Mouse (Mus musculus): ENCODE results near the gene Atf6. TPM values are rescaled to one million over a fixed set of nuclear protein-coding genes. Genes with fewer than 3 reads are reported as not detected.

The Atf6 gene
- polyA plus RNA-seq, 1 experiment from 2014 or later = 9.8 TPM

DNA sequence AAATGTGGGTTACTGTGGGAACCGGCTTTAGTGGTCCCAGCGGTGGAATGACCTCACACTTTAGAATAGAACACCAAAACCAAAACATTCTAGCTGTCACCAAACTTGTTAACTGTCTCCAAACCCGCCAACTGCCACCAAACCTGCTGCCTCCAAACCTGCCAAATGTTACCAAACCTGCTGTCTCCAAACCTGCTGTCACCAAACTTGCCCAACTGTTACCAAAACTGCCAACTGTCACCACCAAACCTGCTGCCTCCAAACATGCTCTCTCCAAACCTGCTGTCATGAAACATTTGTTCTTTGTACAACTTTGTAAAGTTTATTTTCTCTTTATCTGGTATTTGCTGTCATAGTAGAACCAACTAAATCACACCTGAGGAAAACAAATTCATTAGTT is 132.7 kb downstream of the Atf6 start:
- Histone ChIP-seq H3K9me3 (replicated peaks; ENCODE audit: control insufficient read depth, low read length) (no peaks in the 10 kb centered on the region), H3K27ac (ENCODE audit: low read length) (no peak overlapping the region), H3K4me3 (replicated peaks; ENCODE audit: low read length) (no peak overlapping the region), H3K4me2 (ENCODE audit: low read depth, low read length) (no peak overlapping the region), H3K27me3 (ENCODE audit: control insufficient read depth, insufficient read depth, low read length) (no peaks in the 10 kb centered on the region), H3K9ac (ENCODE audit: low read length) (no peak overlapping the region), H3K4me1 (ENCODE audit: control insufficient read depth, insufficient read depth, low read length) (no peaks in the 10 kb centered on the region), H3K36me3 (ENCODE audit: control insufficient read depth, insufficient read depth, low read length) (no peaks in the 10 kb centered on the region)
- WGBS = 72% methylated on average over 3 of the region's 3 CpGs
- no peak for ATAC-seq (ENCODE audit: insufficient read depth, low FRiP score)

- ATAC-seq (ENCODE audit: insufficient read depth, low FRiP score) = no peak
- no peak overlapping the region for H3K9ac ChIP-seq (ENCODE audit: low read length)
- H3K9me3 ChIP-seq (replicated peaks; ENCODE audit: control insufficient read depth, low read length) = no peaks in the 10 kb centered on the region
- H3K4me1 ChIP-seq (ENCODE audit: control insufficient read depth, insufficient read depth, low read length) = no peaks in the 10 kb centered on the region
- no peaks in the 10 kb centered on the region for H3K36me3 ChIP-seq (ENCODE audit: control insufficient read depth, insufficient read depth, low read length)
- no peaks in the 10 kb centered on the region for H3K27me3 ChIP-seq (ENCODE audit: control insufficient read depth, insufficient read depth, low read length)
- no peak overlapping the region for H3K27ac ChIP-seq (ENCODE audit: low read length)
- no peak overlapping the region for H3K4me3 ChIP-seq (replicated peaks; ENCODE audit: low read length)
- no peak overlapping the region for H3K4me2 ChIP-seq (ENCODE audit: low read depth, low read length)
- WGBS = 79% methylated on average over 2 of the region's 2 CpGs
Observed at GRCm38 (mm10) chr1:170732596-170732890, 135.0 kb downstream of the Atf6 start.

DNA sequence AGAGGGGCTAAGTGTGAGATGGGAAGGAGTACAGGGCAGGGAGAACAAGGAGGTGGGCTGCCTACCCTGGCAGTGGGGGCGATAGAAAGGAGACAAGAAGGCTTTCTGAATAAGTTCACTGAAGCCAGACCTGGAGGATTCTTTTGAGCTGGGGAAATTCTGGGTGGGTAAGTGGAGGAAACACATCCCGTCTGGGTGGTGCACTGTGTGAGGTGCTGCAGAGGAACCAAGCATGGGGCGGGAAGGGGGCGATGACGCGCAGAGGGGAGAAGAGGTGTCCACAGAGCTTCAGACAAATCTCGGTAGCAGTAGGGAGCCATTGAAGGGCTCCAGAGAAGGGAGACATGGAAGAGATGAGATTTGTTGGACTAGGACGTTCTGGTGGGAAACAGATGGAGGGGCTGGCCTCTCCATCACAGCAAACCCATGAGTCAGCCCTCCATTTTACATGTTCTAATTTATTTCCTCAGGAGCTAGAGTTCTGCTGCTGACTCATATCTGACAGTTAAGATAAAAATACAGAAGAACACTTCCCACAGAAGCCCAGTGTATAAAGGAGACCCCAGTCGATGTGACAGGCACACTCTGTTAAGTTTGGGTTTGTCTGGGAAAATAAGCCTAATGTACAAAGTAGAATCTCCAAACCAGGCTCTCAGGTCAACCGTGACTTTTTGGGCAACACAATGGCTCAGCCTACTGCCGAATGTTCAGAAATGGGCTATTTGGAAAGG is 135.5 kb downstream of the Atf6 start:
- Histone ChIP-seq H3K27me3 (ENCODE audit: control insufficient read depth, insufficient read depth, low read length) (no peaks in the 10 kb centered on the region), H3K27ac (ENCODE audit: low read length) (no peak overlapping the region), H3K4me1 (ENCODE audit: control insufficient read depth, insufficient read depth, low read length) (no peaks in the 10 kb centered on the region), H3K9me3 (replicated peaks; ENCODE audit: control insufficient read depth, low read length) (no peaks in the 10 kb centered on the region), H3K9ac (ENCODE audit: low read length) (no peak overlapping the region), H3K4me2 (ENCODE audit: low read depth, low read length) (no peak overlapping the region), H3K4me3 (replicated peaks; ENCODE audit: low read length) (no peak overlapping the region), H3K36me3 (ENCODE audit: control insufficient read depth, insufficient read depth, low read length) (no peaks in the 10 kb centered on the region)
- 73% methylated on average over 11 of the region's 11 CpGs for WGBS
- no peak for ATAC-seq (ENCODE audit: insufficient read depth, low FRiP score)

- H3K27me3 ChIP-seq (ENCODE audit: control insufficient read depth, insufficient read depth, low read length) = no peaks in the 10 kb centered on the region
- H3K9me3 ChIP-seq (replicated peaks; ENCODE audit: control insufficient read depth, low read length) = no peaks in the 10 kb centered on the region
- no peak overlapping the region for H3K9ac ChIP-seq (ENCODE audit: low read length)
- H3K36me3 ChIP-seq (ENCODE audit: control insufficient read depth, insufficient read depth, low read length) = no peaks in the 10 kb centered on the region
- no peak overlapping the region for H3K4me2 ChIP-seq (ENCODE audit: low read depth, low read length)
- 76% methylated on average over 8 of the region's 8 CpGs for WGBS
- ATAC-seq (ENCODE audit: insufficient read depth, low FRiP score) = no peak
- no peak overlapping the region for H3K27ac ChIP-seq (ENCODE audit: low read length)
- no peak overlapping the region for H3K4me3 ChIP-seq (replicated peaks; ENCODE audit: low read length)
- no peaks in the 10 kb centered on the region for H3K4me1 ChIP-seq (ENCODE audit: control insufficient read depth, insufficient read depth, low read length)
Observed at GRCm38 (mm10) chr1:170729267-170729962, 138.2 kb downstream of the Atf6 start.

- Histone ChIP-seq H3K9ac (ENCODE audit: low read length) (no peak overlapping the region), H3K9me3 (replicated peaks; ENCODE audit: control insufficient read depth, low read length) (no peaks in the 10 kb centered on the region), H3K27ac (ENCODE audit: low read length) (no peak overlapping the region), H3K36me3 (ENCODE audit: control insufficient read depth, insufficient read depth, low read length) (no peaks in the 10 kb centered on the region), H3K4me2 (ENCODE audit: low read depth, low read length) (no peak overlapping the region), H3K4me3 (replicated peaks; ENCODE audit: low read length) (no peak overlapping the region), H3K27me3 (ENCODE audit: control insufficient read depth, insufficient read depth, low read length) (no peaks in the 10 kb centered on the region), H3K4me1 (ENCODE audit: control insufficient read depth, insufficient read depth, low read length) (no peaks in the 10 kb centered on the region; the same call in 1 of the 2 replicates)
- ATAC-seq (ENCODE audit: insufficient read depth, low FRiP score) = no peak
- 71% methylated on average over 6 of the region's 6 CpGs for WGBS
Observed at GRCm38 (mm10) chr1:170728524-170728923, 139.0 kb downstream of the Atf6 start.

DNA sequence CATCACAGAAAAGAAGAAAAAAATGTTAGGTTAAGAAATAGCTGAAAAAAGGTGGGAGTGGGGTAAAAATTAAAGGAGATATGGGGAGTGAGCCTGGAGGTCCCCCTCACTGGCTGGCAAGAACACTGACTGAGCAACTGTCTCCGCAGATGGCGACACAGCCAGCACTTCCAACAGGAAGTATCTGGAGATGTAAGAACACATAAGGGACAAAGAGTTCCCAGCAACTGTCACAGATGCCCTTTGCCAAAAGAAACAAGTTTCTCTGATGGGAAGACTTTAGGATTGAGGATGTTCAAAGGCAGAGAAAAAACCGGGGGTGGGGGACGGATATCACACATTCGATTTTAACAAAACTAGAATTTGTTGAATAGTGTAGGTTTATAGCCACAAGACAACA is 146.0 kb downstream of the Atf6 start:
- 86% methylated on average over 5 of the region's 5 CpGs for WGBS
- ATAC-seq (ENCODE audit: insufficient read depth, low FRiP score) = no peak

GRCm38 (mm10) chr1:170718133-170718810 is 149.3 kb downstream of the Atf6 start:
- H3K4me2 ChIP-seq (ENCODE audit: low read depth, low read length) = no peak overlapping the region
- H3K9me3 ChIP-seq (replicated peaks; ENCODE audit: control insufficient read depth, low read length) = no peaks in the 10 kb centered on the region
- H3K27me3 ChIP-seq (ENCODE audit: control insufficient read depth, insufficient read depth, low read length) = no peaks in the 10 kb centered on the region
- peaks cover 7% of the 10 kb centered on the region for H3K4me1 ChIP-seq (ENCODE audit: control insufficient read depth, insufficient read depth, low read length)
- peak; percentile 47; the same call in 1 of the 2 replicates for ATAC-seq (ENCODE audit: insufficient read depth, low FRiP score)
- H3K4me3 ChIP-seq (replicated peaks; ENCODE audit: low read length) = no peak overlapping the region
- no peaks in the 10 kb centered on the region for H3K36me3 ChIP-seq (ENCODE audit: control insufficient read depth, insufficient read depth, low read length)
- no peak overlapping the region for H3K9ac ChIP-seq (ENCODE audit: low read length)
- WGBS = 46% methylated on average over 8 of the region's 8 CpGs
- H3K27ac ChIP-seq (ENCODE audit: low read length) = no peak overlapping the region; the same call in 1 of the 2 replicates

More for the DNA sequence above, 146.0 kb downstream of the Atf6 start:
- no peaks in the 10 kb centered on the region for H3K9me3 ChIP-seq (replicated peaks; ENCODE audit: control insufficient read depth, low read length)
- H3K27me3 ChIP-seq (ENCODE audit: control insufficient read depth, insufficient read depth, low read length) = no peaks in the 10 kb centered on the region
- H3K4me3 ChIP-seq (replicated peaks; ENCODE audit: low read length) = no peak overlapping the region
- no peak overlapping the region for H3K9ac ChIP-seq (ENCODE audit: low read length)
- no peaks in the 10 kb centered on the region for H3K36me3 ChIP-seq (ENCODE audit: control insufficient read depth, insufficient read depth, low read length)
- peaks cover 7% of the 10 kb centered on the region for H3K4me1 ChIP-seq (ENCODE audit: control insufficient read depth, insufficient read depth, low read length)
- H3K27ac ChIP-seq (ENCODE audit: low read length) = no peak overlapping the region
- H3K4me2 ChIP-seq (ENCODE audit: low read depth, low read length) = no peak overlapping the region

DNA sequence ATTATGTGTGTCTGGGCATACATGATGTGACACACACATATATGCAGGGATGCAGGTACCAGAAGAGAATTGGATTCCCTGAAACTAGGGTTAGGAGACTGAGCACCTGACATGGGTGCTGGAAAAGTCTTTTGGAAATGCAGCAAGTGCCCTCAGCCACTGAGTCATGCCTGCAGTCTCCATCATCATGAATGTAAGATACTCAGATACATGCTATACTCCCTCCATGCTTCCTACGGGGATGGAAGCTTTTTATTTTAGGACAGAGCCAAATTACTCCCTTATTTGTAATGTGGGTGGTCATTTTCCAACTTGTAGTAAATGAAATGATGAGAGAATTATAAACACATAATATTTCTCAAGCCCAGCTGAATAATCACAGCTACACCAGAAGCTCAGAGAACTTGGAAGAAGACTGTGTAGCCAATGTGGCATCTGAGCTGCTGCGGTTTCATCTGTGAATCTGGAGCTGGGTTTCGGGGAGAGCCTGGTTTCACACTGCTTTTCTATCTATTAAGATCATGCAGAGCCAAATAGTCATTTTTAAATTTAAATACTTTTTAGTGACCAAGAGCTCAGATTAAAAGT is 150.2 kb downstream of the Atf6 start:
- Histone ChIP-seq H3K4me2 (ENCODE audit: low read depth, low read length) (no peak overlapping the region), H3K4me1 (ENCODE audit: control insufficient read depth, insufficient read depth, low read length) (peaks cover 7% of the 10 kb centered on the region), H3K9me3 (replicated peaks; ENCODE audit: control insufficient read depth, low read length) (no peaks in the 10 kb centered on the region), H3K9ac (ENCODE audit: low read length) (no peak overlapping the region), H3K27ac (ENCODE audit: low read length) (no peak overlapping the region; the same call in 1 of the 2 replicates), H3K36me3 (ENCODE audit: control insufficient read depth, insufficient read depth, low read length) (no peaks in the 10 kb centered on the region), H3K27me3 (ENCODE audit: control insufficient read depth, insufficient read depth, low read length) (no peaks in the 10 kb centered on the region), H3K4me3 (replicated peaks; ENCODE audit: low read length) (no peak overlapping the region)
- WGBS = 67% methylated on average over 3 of the region's 3 CpGs
- ATAC-seq (ENCODE audit: insufficient read depth, low FRiP score) = no peak

DNA sequence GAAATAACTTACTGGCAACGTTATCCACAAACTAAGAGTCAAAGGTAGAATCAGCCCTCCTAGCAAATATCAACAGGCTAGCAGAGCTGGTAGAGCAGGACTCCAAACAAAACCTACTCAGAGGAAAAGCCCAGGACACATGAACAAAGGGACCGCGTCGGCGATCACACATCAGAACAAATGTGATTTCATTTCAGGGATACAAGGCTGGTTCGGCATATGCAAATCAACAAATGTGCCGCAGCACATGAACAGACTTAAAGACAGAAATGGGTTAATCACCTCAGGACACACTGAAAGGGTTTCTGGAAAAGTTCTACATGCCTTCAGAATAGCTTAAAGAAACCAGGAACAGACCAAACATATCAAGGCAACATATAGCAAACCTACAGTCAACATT is 155.8 kb downstream of the Atf6 start:
- ATAC-seq (ENCODE audit: insufficient read depth, low FRiP score) = no peak
- H3K4me3 ChIP-seq (replicated peaks; ENCODE audit: low read length) = no peak overlapping the region
- WGBS = 92% methylated on average over 7 of the region's 7 CpGs
- H3K27ac ChIP-seq (ENCODE audit: low read length) = no peak overlapping the region
- H3K27me3 ChIP-seq (ENCODE audit: control insufficient read depth, insufficient read depth, low read length) = no peaks in the 10 kb centered on the region
- H3K36me3 ChIP-seq (ENCODE audit: control insufficient read depth, insufficient read depth, low read length) = no peaks in the 10 kb centered on the region
- H3K4me1 ChIP-seq (ENCODE audit: control insufficient read depth, insufficient read depth, low read length) = no peaks in the 10 kb centered on the region
- no peak overlapping the region for H3K9ac ChIP-seq (ENCODE audit: low read length)
- no peak overlapping the region for H3K4me2 ChIP-seq (ENCODE audit: low read depth, low read length)
- H3K9me3 ChIP-seq (replicated peaks; ENCODE audit: control insufficient read depth, low read length) = no peaks in the 10 kb centered on the region
